Mouse (Mus musculus): ENCODE measurements around the gene 1300017J02Rik. TPM values are rescaled to one million over a fixed set of nuclear protein-coding genes. Genes with fewer than 3 reads are reported as not detected.

Gene 1300017J02Rik
- polyA plus RNA-seq, 1 experiment: 0.30 TPM

DNA sequence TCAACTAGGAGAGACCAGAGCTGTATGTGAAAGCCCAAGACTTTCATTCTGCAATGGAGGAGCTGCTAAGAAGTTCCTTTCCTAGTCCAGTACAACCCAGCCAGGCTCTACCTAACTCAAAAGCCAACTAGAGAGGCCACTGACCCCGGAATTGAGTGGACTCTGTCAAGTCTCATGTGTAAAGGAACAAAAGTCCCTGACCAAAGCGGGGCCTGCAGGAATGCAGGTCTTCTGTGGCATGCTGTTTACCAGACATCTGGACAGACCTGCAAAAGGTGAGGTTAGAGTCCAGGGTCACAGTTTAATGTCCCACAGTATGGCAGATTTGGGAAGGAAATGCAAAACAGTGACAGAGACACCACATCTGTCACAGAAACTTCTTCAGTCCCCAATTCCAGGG is 63.7 kb downstream of the 1300017J02Rik start:
- H3K79me2 ChIP-seq (ENCODE audit: control insufficient read depth, insufficient read depth): no peaks in the 10 kb centered on the region
- H3K79me3 ChIP-seq (ENCODE audit: low read depth): no peaks in the 10 kb centered on the region
- no peak for TF ChIP-seq MYOG (IDR thresholded peaks at IDR 0.05; ENCODE audit: control insufficient read depth, extremely low read depth, insufficient read length)
- no peak for TF ChIP-seq MYOD1 (IDR thresholded peaks at IDR 0.05; ENCODE audit: control insufficient read depth, insufficient read length, low read depth)
- no peak for TF ChIP-seq USF1 (IDR thresholded peaks at IDR 0.05; ENCODE audit: low read depth)
- no peak for TF ChIP-seq MAX (IDR thresholded peaks at IDR 0.05)
- H3K36me3 ChIP-seq (ENCODE audit: control insufficient read depth, insufficient read depth): no peaks in the 10 kb centered on the region
- no peak overlapping the region for H3K4me3 ChIP-seq (ENCODE audit: insufficient read depth, poor library complexity, severe bottlenecking)
- H3K27me3 ChIP-seq (ENCODE audit: control insufficient read depth, insufficient read depth, insufficient read length): peaks cover 16% of the 10 kb centered on the region
- H3ac ChIP-seq (ENCODE audit: control insufficient read depth, insufficient read length, low read depth): no peak overlapping the region

- Histone ChIP-seq H3K4me3 (ENCODE audit: insufficient read depth, poor library complexity, severe bottlenecking) (no peak overlapping the region), H3K27me3 (ENCODE audit: control insufficient read depth, insufficient read depth, insufficient read length) (peaks cover 21% of the 10 kb centered on the region), H3K79me3 (ENCODE audit: low read depth) (no peaks in the 10 kb centered on the region), H3ac (ENCODE audit: control insufficient read depth, insufficient read length, low read depth) (no peak overlapping the region), H3K79me2 (ENCODE audit: control insufficient read depth, insufficient read depth) (no peaks in the 10 kb centered on the region), H3K36me3 (ENCODE audit: control insufficient read depth, insufficient read depth) (no peaks in the 10 kb centered on the region)
- TF ChIP-seq FOSL1 (IDR thresholded peaks at IDR 0.05; ENCODE audit: insufficient read depth, low read length, poor library complexity, severe bottlenecking) (no peak), MYOG (IDR thresholded peaks at IDR 0.05; ENCODE audit: control insufficient read depth, extremely low read depth, insufficient read length) (no peak), MYOD1 (IDR thresholded peaks at IDR 0.05; ENCODE audit: control insufficient read depth, insufficient read length, low read depth) (no peak), USF1 (IDR thresholded peaks at IDR 0.05; ENCODE audit: low read depth) (no peak), CEBPB (IDR thresholded peaks at IDR 0.05; ENCODE audit: low read depth) (no peak), CTCF (IDR thresholded peaks at IDR 0.05; ENCODE audit: control insufficient read depth, insufficient read depth, insufficient read length) (no peak)
Observed at GRCm38 (mm10) chr9:103239471-103239870, 65.4 kb downstream of the 1300017J02Rik start.

GRCm38 (mm10) chr9:103234565-103235165 is 70.2 kb downstream of the 1300017J02Rik start:
- TF ChIP-seq CTCF (IDR thresholded peaks at IDR 0.05; ENCODE audit: control insufficient read depth, insufficient read depth, insufficient read length) (no peak), MYOG (IDR thresholded peaks at IDR 0.05; ENCODE audit: control insufficient read depth, extremely low read depth, insufficient read length) (no peak), USF1 (IDR thresholded peaks at IDR 0.05; ENCODE audit: low read depth) (no peak), MYOD1 (IDR thresholded peaks at IDR 0.05; ENCODE audit: control insufficient read depth, insufficient read length, low read depth) (no peak), CEBPB (IDR thresholded peaks at IDR 0.05; ENCODE audit: low read depth) (no peak), MAX (IDR thresholded peaks at IDR 0.05) (no peak)
- no peaks in the 10 kb centered on the region for H3K36me3 ChIP-seq (ENCODE audit: control insufficient read depth, insufficient read depth)
- peaks cover 21% of the 10 kb centered on the region for H3K27me3 ChIP-seq (ENCODE audit: control insufficient read depth, insufficient read depth, insufficient read length)
- H3K4me3 ChIP-seq (ENCODE audit: insufficient read depth, poor library complexity, severe bottlenecking): no peak overlapping the region
- H3K79me2 ChIP-seq (ENCODE audit: control insufficient read depth, insufficient read depth): no peaks in the 10 kb centered on the region
- no peaks in the 10 kb centered on the region for H3K79me3 ChIP-seq (ENCODE audit: low read depth)
- no peak overlapping the region for H3ac ChIP-seq (ENCODE audit: control insufficient read depth, insufficient read length, low read depth)

DNA sequence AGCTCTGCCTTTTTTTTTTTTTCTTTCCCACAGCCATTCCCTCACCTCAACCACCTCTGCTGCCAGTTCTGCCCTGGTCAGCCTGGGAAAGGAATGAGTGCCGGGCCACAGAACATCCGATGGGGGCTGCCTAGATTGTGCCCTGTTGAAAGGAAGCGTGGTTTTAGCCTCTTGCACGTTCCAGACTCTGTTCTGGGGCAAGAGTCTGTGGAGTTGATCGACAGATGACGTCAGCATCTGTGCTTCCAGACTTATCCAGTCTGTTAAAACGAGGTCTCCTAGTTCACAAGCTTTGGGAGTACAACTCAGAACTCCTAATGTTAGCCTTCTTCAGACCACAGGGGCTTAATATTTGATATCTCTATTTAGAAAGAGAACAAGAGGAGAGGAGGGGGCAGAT is 70.8 kb downstream of the 1300017J02Rik start:
- TF ChIP-seq FOSL1 (IDR thresholded peaks at IDR 0.05; ENCODE audit: insufficient read depth, low read length, poor library complexity, severe bottlenecking) (no peak), CTCF (IDR thresholded peaks at IDR 0.05; ENCODE audit: control insufficient read depth, insufficient read depth, insufficient read length) (no peak), MYOG (IDR thresholded peaks at IDR 0.05; ENCODE audit: control insufficient read depth, extremely low read depth, insufficient read length) (no peak), MAX (IDR thresholded peaks at IDR 0.05) (no peak), USF1 (IDR thresholded peaks at IDR 0.05; ENCODE audit: low read depth) (no peak), CEBPB (IDR thresholded peaks at IDR 0.05; ENCODE audit: low read depth) (no peak), MYOD1 (IDR thresholded peaks at IDR 0.05; ENCODE audit: control insufficient read depth, insufficient read length, low read depth) (no peak)

GRCm38 (mm10) chr9:103233006-103233395 is 71.9 kb downstream of the 1300017J02Rik start:
- no peak overlapping the region for H3ac ChIP-seq (ENCODE audit: control insufficient read depth, insufficient read length, low read depth)
- no peaks in the 10 kb centered on the region for H3K79me3 ChIP-seq (ENCODE audit: low read depth)
- TF ChIP-seq CEBPB (IDR thresholded peaks at IDR 0.05; ENCODE audit: low read depth): no peak
- TF ChIP-seq CTCF (IDR thresholded peaks at IDR 0.05; ENCODE audit: control insufficient read depth, insufficient read depth, insufficient read length): no peak
- TF ChIP-seq MYOG (IDR thresholded peaks at IDR 0.05; ENCODE audit: control insufficient read depth, extremely low read depth, insufficient read length): no peak
- TF ChIP-seq MAX (IDR thresholded peaks at IDR 0.05): no peak
- no peak overlapping the region for H3K4me3 ChIP-seq (ENCODE audit: insufficient read depth, poor library complexity, severe bottlenecking)
- peaks cover 21% of the 10 kb centered on the region for H3K27me3 ChIP-seq (ENCODE audit: control insufficient read depth, insufficient read depth, insufficient read length)
- H3K36me3 ChIP-seq (ENCODE audit: control insufficient read depth, insufficient read depth): no peaks in the 10 kb centered on the region
- H3K79me2 ChIP-seq (ENCODE audit: control insufficient read depth, insufficient read depth): no peaks in the 10 kb centered on the region

More for the DNA sequence above, 70.8 kb downstream of the 1300017J02Rik start:
- Histone ChIP-seq H3K4me3 (ENCODE audit: insufficient read depth, poor library complexity, severe bottlenecking) (no peak overlapping the region), H3K79me2 (ENCODE audit: control insufficient read depth, insufficient read depth) (no peaks in the 10 kb centered on the region), H3K79me3 (ENCODE audit: low read depth) (no peaks in the 10 kb centered on the region), H3K27me3 (ENCODE audit: control insufficient read depth, insufficient read depth, insufficient read length) (peaks cover 21% of the 10 kb centered on the region), H3ac (ENCODE audit: control insufficient read depth, insufficient read length, low read depth) (no peak overlapping the region), H3K36me3 (ENCODE audit: control insufficient read depth, insufficient read depth) (no peaks in the 10 kb centered on the region)
